Mouse (Mus musculus) spleen, adult 12 weeks (tissue): ENCODE results near the gene Adgrl1.
"Not testable (repeated sequence)": the region's sequence is repeated elsewhere in the genome, so short reads cannot be mapped to it uniquely, and the experiment has no call there.

Experiments
- DNase-seq: peaks from one replicate; pipeline ENCODE4 v3.0.0; 2022; ENCODE audit warnings: low spot score

The Adgrl1 gene

DNA sequence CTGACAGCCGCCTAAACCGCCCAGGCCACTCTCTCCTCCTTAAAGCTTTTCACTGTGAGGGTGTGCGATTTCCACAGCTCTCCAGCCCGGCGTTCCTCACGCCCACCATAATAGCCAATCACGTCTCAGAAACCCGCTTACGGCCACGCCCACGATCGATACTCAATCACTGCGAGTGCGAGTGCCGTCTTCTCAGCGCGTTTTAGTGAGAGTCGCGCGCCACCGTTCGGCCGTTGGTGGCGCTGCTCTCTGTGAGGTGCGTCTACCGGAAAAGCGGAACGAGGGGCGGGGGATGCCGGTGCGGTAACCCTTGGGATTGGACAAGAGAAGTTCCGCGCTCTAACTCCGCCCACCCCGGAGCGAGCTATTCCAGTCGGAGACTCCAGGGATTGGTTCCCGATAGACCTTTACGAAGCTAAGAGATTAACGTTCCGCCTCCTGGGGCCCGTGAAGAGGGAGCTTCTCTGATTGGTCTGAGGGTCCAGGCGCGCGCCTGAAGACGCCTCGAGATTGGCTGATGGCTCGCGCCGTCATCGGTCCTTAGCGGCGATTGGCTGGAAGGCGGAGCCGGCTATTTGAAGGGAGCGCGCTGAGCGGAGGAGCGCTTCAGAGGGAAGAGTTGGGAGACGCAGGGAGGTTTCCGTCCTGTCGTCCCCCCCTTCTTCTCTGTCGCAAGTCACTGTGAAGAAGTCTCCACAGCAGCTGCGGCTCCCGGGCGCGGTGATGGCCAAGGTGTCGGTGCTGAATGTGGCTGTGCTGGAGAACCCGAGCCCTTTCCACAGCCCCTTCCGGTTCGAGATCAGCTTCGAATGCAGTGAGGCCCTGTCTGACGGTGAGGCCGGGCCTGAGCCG is 55.4 kb downstream of the Adgrl1 start, which contains the start of the genes Gm10644 and Asf1b:
Gene Gm10644, minus strand, starts transcription at position 100 of the 852 bp plus-strand sequence.
Gene Asf1b, plus strand, starts transcription at position 402 of the 852 bp plus-strand sequence.
- DNase-seq: peak; percentile 92

GRCm38 (mm10) chr8:83955958-83956218 is 56.0 kb downstream of the Adgrl1 start:
- DNase-seq: no peak

GRCm38 (mm10) chr8:83956789-83957188 is 56.9 kb downstream of the Adgrl1 start:
- no peak for DNase-seq

DNA sequence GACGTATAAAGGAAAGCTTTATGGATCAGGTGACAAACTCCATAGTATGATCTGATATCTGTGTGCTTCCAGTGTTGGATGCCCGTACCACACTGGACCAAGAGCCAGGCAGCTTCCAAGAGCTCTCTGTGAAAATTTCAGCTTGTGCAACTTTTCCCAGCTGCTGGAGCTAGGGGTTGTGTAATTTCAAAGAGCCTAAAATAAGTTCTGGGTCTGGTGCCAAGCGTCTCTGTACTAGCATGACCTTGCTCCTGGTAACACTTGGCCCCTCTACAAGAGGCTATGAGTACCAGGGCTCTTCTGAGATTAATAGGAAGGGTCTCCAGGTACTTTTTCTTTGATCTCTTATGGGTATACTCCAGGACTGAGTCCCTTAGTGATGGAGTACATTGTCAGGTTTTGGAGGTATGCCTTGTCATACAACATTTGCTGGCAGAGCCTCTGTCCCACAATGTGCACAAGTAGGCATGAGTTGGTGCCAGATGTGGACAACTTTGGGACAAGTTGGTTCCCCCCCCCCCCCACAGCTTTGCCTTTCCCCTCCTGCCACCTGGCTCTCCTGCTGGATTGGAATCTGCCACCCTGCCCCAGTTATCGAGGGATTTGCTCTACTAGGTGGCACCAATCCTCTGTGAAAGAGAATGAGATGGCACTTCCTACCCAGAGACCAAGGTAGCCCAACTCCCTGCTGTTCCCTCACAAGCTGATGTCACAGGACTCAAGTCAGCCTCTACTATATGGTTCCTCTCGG is 64.3 kb downstream of the Adgrl1 start:
- DNase-seq: no peak

DNA sequence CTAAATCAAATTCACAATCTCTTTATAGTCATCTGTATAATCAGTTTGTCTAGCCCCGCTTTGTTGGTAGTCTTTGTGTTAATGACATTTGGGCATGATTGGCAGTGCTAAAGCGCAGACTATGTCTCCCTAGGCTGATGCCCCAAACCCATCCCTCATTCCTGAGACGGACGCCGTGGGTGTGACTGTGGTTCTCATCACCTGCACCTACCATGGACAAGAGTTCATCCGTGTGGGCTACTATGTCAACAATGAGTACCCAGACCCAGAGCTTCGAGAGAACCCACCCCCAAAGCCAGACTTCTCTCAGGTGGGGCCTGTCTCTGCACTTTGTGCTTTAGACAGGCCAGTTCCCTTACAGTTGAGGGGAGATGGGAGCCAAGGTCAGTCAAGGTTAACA is 67.8 kb downstream of the Adgrl1 start:
- DNase-seq: no peak

DNA sequence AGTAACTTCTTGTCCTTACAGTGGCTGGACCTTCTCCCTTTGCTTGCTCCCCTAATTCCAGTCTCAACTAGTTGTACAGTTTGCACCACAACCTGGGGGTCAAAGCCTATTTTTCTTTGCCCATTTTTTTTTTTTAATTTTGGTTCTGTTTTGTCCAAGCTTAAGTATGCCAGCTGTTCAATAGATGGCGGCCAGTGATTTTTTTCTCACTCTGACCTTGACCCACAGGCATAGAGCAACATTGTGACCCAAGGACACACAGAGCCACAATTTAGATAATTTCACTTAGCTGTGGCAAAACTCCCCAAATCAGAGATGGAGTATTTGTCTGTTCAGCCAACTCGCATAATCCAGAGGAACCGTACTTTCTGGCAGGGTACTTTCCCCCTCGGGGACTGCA is 71.2 kb downstream of the Adgrl1 start:
- no peak for DNase-seq

DNA sequence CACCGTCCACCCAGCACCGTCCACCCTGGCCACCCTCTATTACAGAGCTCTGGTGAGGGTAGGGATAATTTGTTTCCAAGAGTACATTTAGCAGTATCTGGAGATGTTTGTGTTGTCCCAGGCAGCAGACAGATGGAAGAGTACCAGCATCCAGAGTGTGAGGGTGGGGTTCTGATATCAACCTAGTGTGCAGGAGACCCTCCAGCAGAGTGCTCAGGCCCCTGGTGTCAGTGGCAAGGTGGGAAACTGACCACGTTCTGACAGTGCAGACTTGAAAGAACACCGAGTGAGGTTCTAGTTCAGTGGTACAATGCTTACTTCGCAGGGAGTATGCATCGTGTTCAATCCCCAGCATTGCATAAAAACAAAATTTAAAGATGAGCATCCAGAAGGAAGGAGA is 71.8 kb downstream of the Adgrl1 start:
- no peak for DNase-seq

DNA sequence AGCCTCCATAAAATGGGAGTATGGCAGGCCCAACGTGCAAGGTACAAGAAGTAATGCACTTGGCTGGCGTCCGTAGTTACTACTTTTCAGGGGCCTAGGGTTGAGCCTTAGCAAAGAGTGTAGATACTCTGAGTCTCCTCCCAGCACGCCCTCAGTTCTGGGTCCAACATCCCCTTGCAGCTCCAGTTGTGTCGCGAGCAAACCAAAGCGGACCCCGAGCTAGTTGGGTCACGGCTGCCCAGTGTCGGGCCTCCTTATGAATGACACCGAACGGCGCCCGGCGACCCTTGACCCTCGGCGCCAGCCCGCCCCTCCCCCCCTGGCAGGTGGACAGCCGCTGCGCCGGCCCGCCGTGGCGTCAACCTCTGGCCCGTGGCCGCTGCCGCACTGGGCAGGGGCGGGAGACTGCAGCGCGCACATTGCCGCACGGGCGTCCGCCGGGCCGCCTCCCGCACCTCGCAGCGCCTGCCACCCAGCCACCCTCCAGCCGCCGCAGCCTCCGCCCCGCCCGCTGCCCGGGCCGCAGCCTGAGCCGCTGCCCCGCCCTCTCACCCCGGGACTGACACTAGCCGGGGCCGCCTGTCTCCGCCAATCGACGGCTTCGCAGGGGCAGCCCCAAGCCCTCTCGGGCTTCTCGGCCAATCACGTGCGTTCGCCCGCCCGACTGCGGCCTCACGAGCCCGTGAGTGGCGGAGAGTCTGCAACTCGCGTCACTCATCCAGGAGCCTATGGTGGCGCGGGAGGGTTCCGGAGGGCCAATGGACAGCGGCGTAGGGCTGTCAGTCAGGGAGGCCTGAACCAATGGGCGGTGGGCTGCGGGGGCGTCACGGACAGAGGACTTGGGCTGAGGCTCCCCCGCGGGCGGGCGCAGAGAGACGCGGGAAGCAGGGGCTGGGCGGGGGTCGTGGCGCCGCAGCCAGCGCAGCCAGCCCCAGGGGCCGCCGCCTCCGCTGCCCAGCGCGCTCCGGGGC is 72.5 kb downstream of the Adgrl1 start, which contains the start of gene Prkaca:
Gene Prkaca, plus strand, starts transcription at position 844 of the 971 bp plus-strand sequence.
- DNase-seq: peak; percentile 95

DNA sequence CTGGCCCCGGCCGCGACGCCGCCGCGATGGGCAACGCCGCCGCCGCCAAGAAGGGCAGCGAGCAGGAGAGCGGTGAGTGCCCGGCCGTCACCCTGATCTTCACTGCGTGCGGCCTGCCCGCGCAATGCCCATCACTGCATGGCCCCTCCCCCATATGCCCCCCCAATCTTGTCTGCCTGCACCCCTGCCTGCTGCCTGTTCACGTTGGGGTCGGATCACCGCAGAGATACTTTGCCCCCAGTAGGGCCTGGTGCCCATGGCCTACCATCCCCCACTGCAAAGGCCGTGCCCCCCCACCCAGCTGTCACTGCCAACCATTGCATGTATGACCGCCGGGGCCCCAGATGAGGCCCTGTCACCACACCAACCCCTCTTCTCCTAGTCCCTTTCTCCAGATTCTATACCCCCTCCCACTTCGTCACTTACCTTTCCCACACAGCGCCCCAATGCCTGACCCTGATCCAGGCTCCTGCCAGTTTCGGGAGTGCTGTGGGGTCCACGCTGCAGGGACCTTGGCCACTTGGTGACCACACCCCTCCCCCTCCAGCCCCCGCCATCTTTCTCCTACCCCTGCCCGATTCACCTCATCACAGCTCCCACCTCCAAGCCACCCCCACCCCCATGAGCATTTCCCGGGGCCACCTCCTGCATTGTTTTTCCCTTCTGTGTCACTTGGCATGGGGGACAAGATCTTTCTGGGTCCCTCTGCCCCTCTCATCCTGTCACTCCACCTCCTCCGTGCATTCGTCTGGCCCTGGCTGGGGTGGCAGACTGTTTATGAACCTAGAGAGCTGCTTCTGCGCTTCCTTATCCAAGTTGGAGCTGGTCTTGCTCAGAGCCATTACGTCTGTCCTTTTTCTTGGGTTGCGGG is 73.5 kb downstream of the Adgrl1 start:
- no peak for DNase-seq

- no peak for DNase-seq
Observed at GRCm38 (mm10) chr8:83974521-83974920, 74.6 kb downstream of the Adgrl1 start.

DNA sequence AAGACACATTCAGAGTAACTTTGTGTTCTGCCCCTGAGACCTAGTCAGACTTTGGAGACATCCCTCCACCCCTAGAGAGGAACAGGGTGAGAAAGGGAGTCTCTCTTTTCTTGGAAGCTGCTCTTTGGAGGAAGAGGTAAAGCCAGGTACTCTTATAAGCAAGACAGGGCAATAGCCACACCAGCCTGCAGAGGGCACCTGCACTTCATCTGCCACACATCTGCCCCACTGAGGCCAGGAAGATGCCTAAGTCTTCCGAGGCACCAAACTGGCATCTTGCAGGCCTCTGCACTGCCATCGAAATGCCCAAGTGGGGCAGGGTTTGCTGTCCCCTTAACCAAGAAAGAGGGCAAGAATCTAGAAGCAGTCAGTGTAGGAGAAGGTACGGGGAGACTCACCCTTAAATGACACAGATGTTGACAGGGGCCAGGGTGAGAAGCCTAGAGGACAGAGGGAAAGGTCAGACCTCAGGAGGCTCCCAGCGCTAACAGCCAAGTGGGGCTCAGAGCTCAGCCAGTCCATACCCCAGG is 76.3 kb downstream of the Adgrl1 start:
- no peak for DNase-seq

GRCm38 (mm10) chr8:83976779-83977350 is 77.0 kb downstream of the Adgrl1 start:
- no peak for DNase-seq

DNA sequence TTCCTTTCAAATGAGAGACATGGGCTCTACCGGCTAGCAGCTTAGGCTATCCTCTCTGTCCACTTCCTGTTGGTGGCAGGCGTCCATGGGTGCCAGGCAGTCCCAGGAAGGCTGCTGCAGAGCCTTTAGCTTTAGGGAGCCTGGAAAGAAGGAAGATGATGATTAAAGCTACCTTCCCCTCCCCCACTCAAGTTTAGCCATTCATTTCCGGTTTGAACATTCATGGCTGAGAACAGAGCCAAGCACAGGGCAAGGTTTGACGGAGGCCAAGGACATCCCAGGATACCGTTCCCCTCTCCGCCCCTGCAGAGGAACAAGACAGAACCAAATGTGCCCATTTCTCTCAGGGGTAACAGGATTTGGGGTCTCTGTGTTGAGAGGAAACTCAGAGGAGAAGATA is 77.7 kb downstream of the Adgrl1 start:
- DNase-seq: no peak

GRCm38 (mm10) chr8:83978200-83978599 is 78.3 kb downstream of the Adgrl1 start:
- DNase-seq: no peak

DNA sequence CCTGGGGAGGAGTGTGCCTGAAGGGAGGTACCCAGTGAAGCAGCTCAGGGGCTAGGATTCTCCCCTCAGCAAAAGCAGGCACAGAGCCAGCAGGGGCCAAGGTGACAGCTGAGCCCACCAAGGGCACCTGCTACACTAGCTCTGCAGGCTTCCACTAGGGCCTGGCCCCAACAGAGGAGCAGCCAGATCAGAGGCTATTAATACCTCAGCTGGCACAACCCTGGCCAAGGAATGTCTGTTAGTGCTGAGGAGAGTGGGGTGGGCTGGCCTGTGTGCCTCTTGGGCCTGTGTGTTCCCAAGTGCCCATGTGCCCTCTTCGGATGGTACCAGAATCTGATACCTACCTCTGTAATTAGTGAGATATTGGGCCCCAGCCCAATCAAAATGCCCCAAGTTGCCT is 80.3 kb downstream of the Adgrl1 start:
- DNase-seq: no peak

GRCm38 (mm10) chr8:83980845-83981244 is 80.9 kb downstream of the Adgrl1 start:
- no peak for DNase-seq

GRCm38 (mm10) chr8:83981533-83981932 is 81.6 kb downstream of the Adgrl1 start:
- no peak for DNase-seq

DNA sequence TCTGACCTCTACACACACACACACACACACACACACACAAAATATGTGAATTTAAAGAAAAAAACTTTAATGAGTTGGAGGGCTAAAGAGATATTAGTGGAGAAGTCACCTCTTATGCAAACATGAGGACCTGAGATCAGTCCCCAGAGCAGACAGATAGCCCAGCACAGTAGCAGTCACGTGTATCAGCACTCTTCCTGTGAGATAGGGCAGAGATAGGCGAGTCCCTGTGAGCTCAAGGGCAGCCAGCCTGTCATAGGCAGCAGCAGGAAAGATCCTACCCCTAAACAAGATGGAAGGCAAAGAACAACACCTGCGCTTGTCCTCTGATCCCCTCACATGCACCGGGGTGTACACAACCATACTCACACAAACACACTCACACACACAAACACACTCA is 82.5 kb downstream of the Adgrl1 start:
- DNase-seq: no peak

DNA sequence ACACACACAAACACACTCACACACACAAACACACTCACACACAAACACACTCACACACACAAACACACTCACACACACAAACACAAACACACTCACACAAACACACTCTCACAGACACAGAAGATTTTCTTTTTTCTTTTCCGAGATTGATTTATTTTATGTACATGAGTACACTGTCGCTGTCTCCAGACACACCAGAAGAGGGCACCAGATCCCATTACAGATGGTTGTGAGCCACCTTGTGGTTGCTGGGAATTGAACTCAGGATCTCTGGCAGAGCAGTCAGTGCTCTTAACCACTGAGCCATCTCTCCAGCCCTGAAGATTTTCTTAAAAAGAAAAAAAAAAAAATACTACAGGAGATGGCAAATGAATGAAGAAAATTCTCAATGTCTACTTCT is 83.3 kb downstream of the Adgrl1 start:
- not testable (repeated sequence) for DNase-seq

DNA sequence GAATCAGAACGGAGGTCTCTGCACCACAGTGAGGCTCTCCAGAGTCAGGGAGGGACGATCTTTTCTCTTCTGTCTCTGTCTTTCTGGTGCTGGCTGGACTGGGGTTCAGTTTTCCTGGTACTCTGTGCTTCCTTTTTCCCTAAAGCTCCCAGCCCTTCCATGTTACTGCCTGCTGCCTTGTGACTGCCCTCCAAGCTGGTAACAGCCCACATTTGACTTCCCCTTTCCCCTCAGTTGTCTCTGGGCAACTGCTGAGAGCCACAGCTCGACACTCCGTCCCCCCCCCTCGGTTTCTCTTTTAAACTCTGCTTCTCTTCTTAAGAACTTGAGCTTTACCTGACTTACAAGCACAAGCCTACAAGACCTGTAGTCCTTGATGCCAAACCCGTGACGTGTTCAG is 89.3 kb downstream of the Adgrl1 start:
- DNase-seq: no peak

DNA sequence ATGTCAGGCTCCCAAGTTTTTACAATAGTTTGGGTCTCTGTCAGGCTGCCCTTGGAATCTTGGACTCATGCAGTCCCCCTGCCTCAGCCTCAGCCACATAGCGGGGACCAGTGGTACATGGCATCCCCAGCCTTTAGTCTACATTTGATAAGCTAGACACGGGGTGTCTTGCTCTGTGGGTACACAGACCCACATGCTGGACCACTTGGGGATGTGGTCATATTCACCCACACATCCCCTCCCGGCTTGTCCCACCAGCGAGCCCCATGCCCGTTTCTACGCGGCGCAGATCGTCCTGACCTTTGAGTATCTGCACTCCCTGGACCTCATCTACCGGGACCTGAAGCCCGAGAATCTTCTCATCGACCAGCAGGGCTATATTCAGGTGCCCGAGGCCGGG is 90.3 kb downstream of the Adgrl1 start:
- no peak for DNase-seq
